Mouse (Mus musculus): ENCODE data around the gene Stk16. TPM values are rescaled to one million over a fixed set of nuclear protein-coding genes. Genes with fewer than 3 reads are reported as not detected.

The Stk16 gene
- polyA plus RNA-seq, 1 experiment, result 193 TPM

- 41% methylated on average over 9 of the region's 9 CpGs for whole genome bisulfite sequencing
- 0 out of 2 replicates have a peak, but pooled peaks cover 2% of the 10 kb centered on the region for H3K36me3 ChIP-seq (ENCODE audit: control insufficient read depth, insufficient read depth, low read length)
- no peaks in the 10 kb centered on the region for H3K27me3 ChIP-seq (ENCODE audit: control insufficient read depth, insufficient read depth, low read length)
- peaks cover 10% of the 10 kb centered on the region for H3K4me1 ChIP-seq (ENCODE audit: control insufficient read depth, insufficient read depth, insufficient read length, low read length)
- no peak for TF ChIP-seq POLR2A (IDR thresholded peaks at IDR 0.05; ENCODE audit: low read depth, low read length)
- no peak overlapping the region for H3K4me3 ChIP-seq (ENCODE audit: low read depth, low read length)
- no peak overlapping the region; the same call in 1 of the 2 replicates for H3K27ac ChIP-seq (ENCODE audit: insufficient read depth, low read depth, low read length)
These were observed 37.6 kb downstream of the Stk16 start for GRCm38 (mm10) chr1:75248041-75248772.

- no peaks in the 10 kb centered on the region for H3K27me3 ChIP-seq (ENCODE audit: control insufficient read depth, insufficient read depth, low read length)
- H3K4me1 ChIP-seq (ENCODE audit: control insufficient read depth, insufficient read depth, insufficient read length, low read length), result peaks cover 12% of the 10 kb centered on the region
- WGBS, result 87% methylated on average over 3 of the region's 3 CpGs
- H3K36me3 ChIP-seq (ENCODE audit: control insufficient read depth, insufficient read depth, low read length), result no peaks in the 10 kb centered on the region
- H3K27ac ChIP-seq (ENCODE audit: insufficient read depth, low read depth, low read length), result no peak overlapping the region
- no peak overlapping the region for H3K4me3 ChIP-seq (ENCODE audit: low read depth, low read length)
- TF ChIP-seq POLR2A (IDR thresholded peaks at IDR 0.05; ENCODE audit: low read depth, low read length) (no peak), CTCF (IDR thresholded peaks at IDR 0.05; ENCODE audit: extremely low read depth, insufficient read length, insufficient replicate concordance, low read depth, low read length) (no peak)
These were observed 39.9 kb downstream of the Stk16 start for GRCm38 (mm10) chr1:75250498-75250897.

GRCm38 (mm10) chr1:75251112-75251970 is 40.7 kb downstream of the Stk16 start:
- Histone ChIP-seq H3K27me3 (ENCODE audit: control insufficient read depth, insufficient read depth, low read length) (no peaks in the 10 kb centered on the region), H3K4me3 (ENCODE audit: low read depth, low read length) (peak overlapping the region; percentile 54), H3K36me3 (ENCODE audit: control insufficient read depth, insufficient read depth, low read length) (no peaks in the 10 kb centered on the region), H3K4me1 (ENCODE audit: control insufficient read depth, insufficient read depth, insufficient read length, low read length) (peaks cover 12% of the 10 kb centered on the region), H3K27ac (ENCODE audit: insufficient read depth, low read depth, low read length) (peak overlapping the region; percentile 17; the same call in 1 of the 2 replicates)
- TF ChIP-seq CTCF (IDR thresholded peaks at IDR 0.05; ENCODE audit: extremely low read depth, insufficient read length, insufficient replicate concordance, low read depth, low read length), result peak; percentile 92
- TF ChIP-seq POLR2A (IDR thresholded peaks at IDR 0.05; ENCODE audit: low read depth, low read length), result 0 out of 2 replicates have a peak, but pooled peaks have one; percentile 28
- WGBS, result under 1% methylated on average over 21 of the region's 22 CpGs

- 77% methylated on average over 13 of the region's 13 CpGs for WGBS
- TF ChIP-seq CTCF (IDR thresholded peaks at IDR 0.05; ENCODE audit: extremely low read depth, insufficient read length, insufficient replicate concordance, low read depth, low read length) (no peak), POLR2A (IDR thresholded peaks at IDR 0.05; ENCODE audit: low read depth, low read length) (no peak)
- Histone ChIP-seq H3K4me3 (ENCODE audit: low read depth, low read length) (no peak overlapping the region), H3K36me3 (ENCODE audit: control insufficient read depth, insufficient read depth, low read length) (no peaks in the 10 kb centered on the region), H3K27me3 (ENCODE audit: control insufficient read depth, insufficient read depth, low read length) (no peaks in the 10 kb centered on the region), H3K4me1 (ENCODE audit: control insufficient read depth, insufficient read depth, insufficient read length, low read length) (peaks cover 12% of the 10 kb centered on the region), H3K27ac (ENCODE audit: insufficient read depth, low read depth, low read length) (no peak overlapping the region)
These were observed 41.7 kb downstream of the Stk16 start for GRCm38 (mm10) chr1:75252308-75252707.

- Histone ChIP-seq H3K4me1 (ENCODE audit: control insufficient read depth, insufficient read depth, insufficient read length, low read length) (peaks cover 12% of the 10 kb centered on the region), H3K27ac (ENCODE audit: insufficient read depth, low read depth, low read length) (no peak overlapping the region), H3K4me3 (ENCODE audit: low read depth, low read length) (no peak overlapping the region), H3K36me3 (ENCODE audit: control insufficient read depth, insufficient read depth, low read length) (no peaks in the 10 kb centered on the region), H3K27me3 (ENCODE audit: control insufficient read depth, insufficient read depth, low read length) (no peaks in the 10 kb centered on the region)
- TF ChIP-seq CTCF (IDR thresholded peaks at IDR 0.05; ENCODE audit: extremely low read depth, insufficient read length, insufficient replicate concordance, low read depth, low read length), result no peak
- no peak for TF ChIP-seq POLR2A (IDR thresholded peaks at IDR 0.05; ENCODE audit: low read depth, low read length)
- 81% methylated on average over 16 of the region's 16 CpGs for WGBS
These were observed 42.4 kb downstream of the Stk16 start for GRCm38 (mm10) chr1:75253029-75253428.

- no peaks in the 10 kb centered on the region for H3K27me3 ChIP-seq (ENCODE audit: control insufficient read depth, insufficient read depth, low read length)
- H3K4me1 ChIP-seq (ENCODE audit: control insufficient read depth, insufficient read depth, insufficient read length, low read length), result peaks cover 7% of the 10 kb centered on the region
- no peak overlapping the region for H3K27ac ChIP-seq (ENCODE audit: insufficient read depth, low read depth, low read length)
- no peaks in the 10 kb centered on the region for H3K36me3 ChIP-seq (ENCODE audit: control insufficient read depth, insufficient read depth, low read length)
- TF ChIP-seq POLR2A (IDR thresholded peaks at IDR 0.05; ENCODE audit: low read depth, low read length) (no peak), CTCF (IDR thresholded peaks at IDR 0.05; ENCODE audit: extremely low read depth, insufficient read length, insufficient replicate concordance, low read depth, low read length) (peak; percentile 69; the same call in 1 of the 2 replicates)
- 60% methylated on average over 16 of the region's 16 CpGs for WGBS
- H3K4me3 ChIP-seq (ENCODE audit: low read depth, low read length), result no peak overlapping the region
These were observed 43.4 kb downstream of the Stk16 start for GRCm38 (mm10) chr1:75253849-75254624.
